10 mouse cellular contexts compared by ENCODE assay signal in the genomic region with DNA sequence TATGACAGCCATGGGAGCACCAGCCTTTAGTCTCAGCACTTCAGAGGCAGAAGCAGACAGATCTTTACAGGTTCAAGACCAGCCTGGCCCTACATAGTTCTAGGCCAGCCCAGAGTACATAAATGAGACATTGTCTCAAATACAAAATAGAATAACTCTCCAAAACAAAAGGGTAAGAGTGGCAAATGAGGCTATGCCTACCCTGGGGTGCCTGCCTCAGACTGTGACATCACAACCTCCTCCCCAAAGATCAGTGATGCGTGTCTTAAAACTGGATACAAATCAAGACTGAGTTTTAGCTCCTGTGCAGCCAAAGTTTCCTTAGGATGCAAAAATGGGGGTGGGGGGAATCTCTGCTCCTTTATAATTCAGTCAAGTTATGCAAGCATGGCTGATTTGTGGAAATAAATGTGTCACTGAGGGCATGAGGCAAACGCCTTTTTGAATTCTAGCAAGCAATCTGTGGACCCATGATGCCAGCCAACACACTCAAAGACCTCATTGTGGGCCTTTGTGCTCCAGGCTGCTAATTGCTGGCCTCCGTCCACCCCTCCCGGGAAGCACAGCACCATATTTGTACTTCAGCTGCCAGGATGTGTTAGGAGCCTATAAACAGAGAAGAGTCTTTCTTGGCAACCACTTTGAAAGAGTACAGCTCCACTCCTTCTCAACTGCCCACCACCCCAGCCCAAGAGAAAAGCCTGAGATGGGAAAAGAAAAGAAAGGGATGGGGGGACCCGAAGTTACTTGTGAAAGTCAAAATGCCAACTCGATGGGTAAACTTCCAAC. TPM values are rescaled to one million over a fixed set of nuclear protein-coding genes. Genes with fewer than 3 reads are reported as not detected.
A peak's percentile ranks its signal among the peaks of the same experiment; 100 is the strongest.
DNase-seq lines count a peak whose midpoint lies in the region; ATAC-seq and TF ChIP-seq lines count a peak whose summit lies in the region.
"Had no signal": no experiment of that assay in that cellular context is flagged by ENCODE, and none has a peak within 500 bp of the region (broad histone marks: within the 10 kb centered on the region; RNA-seq: fewer than 3 reads in every experiment).

No protein-coding gene starts in this region.

- H3K4me2 ChIP-seq in lung, embryonic 14.5 days, result no peak overlapping the region
- no peak overlapping the region for H3K4me2 ChIP-seq in intestine, embryonic 16.5 days (ENCODE audit: low read depth, low read length)
- H3K4me2 ChIP-seq: embryonic facial prominence, embryonic 12.5 days had no signal

- H3K9me3 ChIP-seq in lung, embryonic 14.5 days (ENCODE audit: low read depth, low read length), result no peaks in the 10 kb centered on the region
- H3K9me3 ChIP-seq in intestine, embryonic 16.5 days (ENCODE audit: control insufficient read depth, low read length), result no peaks in the 10 kb centered on the region
- H3K9me3 ChIP-seq: embryonic facial prominence, embryonic 12.5 days had no signal

- no peak for TF ChIP-seq CTCF in lung, embryonic 14.5 days (IDR thresholded peaks at IDR 0.05; ENCODE audit: low read depth)

- peak; percentile 71 for DNase-seq in lung, embryonic 14.5 days
- DNase-seq in lung, postnatal 25 days (ENCODE audit: low spot score), result no peak
- peak; percentile 42 to 74 for DNase-seq in frontal cortex, postnatal 14 days (ENCODE audit: low spot score in 2 of 2)
- DNase-seq in lung, postnatal 4 days, result peak; percentile 56 to 79
- DNase-seq in embryo, embryonic 9.5 days (ENCODE audit: extremely low spot score), result no peak
- DNase-seq in urinary bladder, postnatal 4 days (ENCODE audit: low spot score in 2 of 2), result no peak
- DNase-seq in B cell, adult 2 months, result no peak

- WGBS in lung, embryonic 14.5 days, result 51% methylated on average over 6 of the region's 6 CpGs
- 61% methylated on average over 6 of the region's 6 CpGs for WGBS in intestine, embryonic 16.5 days

- no peaks in the 10 kb centered on the region for H3K27me3 ChIP-seq in lung, embryonic 14.5 days (ENCODE audit: insufficient read depth, low read length)
- H3K27me3 ChIP-seq in intestine, embryonic 16.5 days (replicated peaks; ENCODE audit: control insufficient read depth, insufficient read depth, low read length), result no peaks in the 10 kb centered on the region
- H3K27me3 ChIP-seq: embryonic facial prominence, embryonic 12.5 days; megakaryocyte, embryonic 14.5 days had no signal

- H3K9ac ChIP-seq in lung, embryonic 14.5 days, result no peak overlapping the region
- no peak overlapping the region for H3K9ac ChIP-seq in intestine, embryonic 16.5 days (ENCODE audit: low read depth, low read length)
- H3K9ac ChIP-seq: embryonic facial prominence, embryonic 12.5 days had no signal

- H3K4me1 ChIP-seq in lung, embryonic 14.5 days (ENCODE audit: insufficient read depth), result peaks cover 15% of the 10 kb centered on the region
- H3K4me1 ChIP-seq in intestine, embryonic 16.5 days (ENCODE audit: control insufficient read depth, insufficient read depth, low read length), result peaks cover 14% of the 10 kb centered on the region
- H3K4me1 ChIP-seq: embryonic facial prominence, embryonic 12.5 days; megakaryocyte, embryonic 14.5 days had no signal

- peak overlapping the region; percentile 70 for H3K27ac ChIP-seq in lung, embryonic 14.5 days (ENCODE audit: low read depth)
- peak overlapping the region; percentile 60 for H3K27ac ChIP-seq in intestine, embryonic 16.5 days (ENCODE audit: low read length)
- H3K27ac ChIP-seq: embryonic facial prominence, embryonic 12.5 days had no signal

- H3K36me3 ChIP-seq in lung, embryonic 14.5 days (ENCODE audit: insufficient read depth), result no peaks in the 10 kb centered on the region
- no peaks in the 10 kb centered on the region for H3K36me3 ChIP-seq in intestine, embryonic 16.5 days (ENCODE audit: control insufficient read depth, insufficient read depth, low read length)
- H3K36me3 ChIP-seq: embryonic facial prominence, embryonic 12.5 days had no signal

- peak; percentile 72 for ATAC-seq in lung, embryonic 14.5 days (ENCODE audit: insufficient read depth)
- ATAC-seq in intestine, embryonic 16.5 days, result peak; percentile 65

- no peak overlapping the region for H3K4me3 ChIP-seq in lung, embryonic 14.5 days (ENCODE audit: low read depth, low read length)
- no peak overlapping the region for H3K4me3 ChIP-seq in intestine, embryonic 16.5 days (ENCODE audit: low read length)
- H3K4me3 ChIP-seq: embryonic facial prominence, embryonic 12.5 days; megakaryocyte, embryonic 14.5 days had no signal

RNA-seq across cellular contexts. Expression of a gene that starts 41.0 kb away (rescaled TPM):
- 30.9 and 35.1 TPM in 2 replicates for polyA plus RNA-seq in lung, embryonic 14.5 days (2014; fragmentation: Nextera tagmentation; extraction: Ambion mirVana)
- polyA plus RNA-seq in intestine, embryonic 16.5 days (2015; fragmentation: Nextera tagmentation; extraction: Ambion mirVana), result 94.0 and 97.7 TPM in 2 replicates

Comparison
In these comparisons a context has a peak if more than half of its experiments do, and no peak if none do; other contexts are left out.
1. DNase-seq: peak in lung, embryonic 14.5 days (single experiment), frontal cortex, postnatal 14 days (2 of 2) and lung, postnatal 4 days (2 of 2); none in lung, postnatal 25 days (single experiment), embryo, embryonic 9.5 days (single experiment), urinary bladder, postnatal 4 days (0 of 2) and B cell, adult 2 months (0 of 2).